Mouse (Mus musculus) embryonic facial prominence, embryonic 15.5 days (tissue): ENCODE measurements at regions not wholly inside any gene's neighbourhood (a gene's known extent, or its start where the extent isn't known, plus 50 kb on each side); places are given as distances from the start of the nearest gene placed in this dataset.

Source experiments
- ATAC-seq: fragments of 200-750 bp; cut with Nextera tagmentation; 2 replicates; pipeline ENCODE4 v1.8.0; 2017; ENCODE audit warnings: low read depth, moderate TSS enrichment; ENCODE audit not compliant: insufficient number of reproducible peaks, low FRiP score, low TSS enrichment
- H3K27ac ChIP-seq: fragments of 300-500 bp; sonication (generic); replicated peaks from 2 replicates; pipeline ENCODE4 v1.5.1; 2015; ENCODE audit warnings: mild to moderate bottlenecking, inconsistent platforms
- H3K27me3 ChIP-seq: fragments of 300-500 bp; sonication (generic); 2 replicates; pipeline ENCODE4 v1.6.1; 2015; ENCODE audit warnings: inconsistent platforms
- H3K36me3 ChIP-seq: fragments of 300-500 bp; sonication (generic); 2 replicates; pipeline ENCODE4 v1.6.1; 2015; ENCODE audit warnings: mild to moderate bottlenecking, inconsistent platforms
- H3K4me1 ChIP-seq: fragments of 300-500 bp; sonication (generic); 2 replicates; pipeline ENCODE4 v1.6.1; 2015; ENCODE audit warnings: inconsistent platforms
- H3K4me2 ChIP-seq: fragments of 300-500 bp; sonication (generic); replicated peaks from 2 replicates; pipeline ENCODE4 v1.6.1; 2015; ENCODE audit warnings: mild to moderate bottlenecking, inconsistent platforms
- H3K4me3 ChIP-seq: fragments of 300-500 bp; sonication (generic); replicated peaks from 2 replicates; pipeline ENCODE4 v1.5.1; 2015; ENCODE audit warnings: mild to moderate bottlenecking, inconsistent platforms
- H3K9ac ChIP-seq: fragments of 300-500 bp; sonication (generic); 2 replicates; pipeline ENCODE4 v1.6.1; 2015; ENCODE audit warnings: inconsistent platforms
- H3K9me3 ChIP-seq: fragments of 300-500 bp; sonication (generic); replicated peaks from 2 replicates; pipeline ENCODE4 v1.6.1; 2016; ENCODE audit warnings: inconsistent platforms
- WGBS: fragments of 180-500 bp; shearing (Covaris S2); methylation state at CpG from one replicate; pipeline ENCODE4 v1.1.7; 2015; 5-methylcytosine and 5-hydroxymethylcytosine counted together

- 0 out of 2 replicates have a peak, but pooled peaks cover 4% of the 10 kb centered on the region for H3K4me1 ChIP-seq
- H3K9ac ChIP-seq, result no peak overlapping the region
- no peak overlapping the region for H3K4me3 ChIP-seq
- no peak overlapping the region for H3K4me2 ChIP-seq
- no peaks in the 10 kb centered on the region for H3K36me3 ChIP-seq
- H3K27me3 ChIP-seq, result no peaks in the 10 kb centered on the region
- H3K9me3 ChIP-seq, result no peaks in the 10 kb centered on the region
- 43% methylated on average over 3 of the region's 3 CpGs for WGBS
- ATAC-seq, result no peak
- no peak overlapping the region for H3K27ac ChIP-seq
Observed at GRCm38 (mm10) chr10:23610046-23610445, 177.0 kb downstream of the Rps12 start.

DNA sequence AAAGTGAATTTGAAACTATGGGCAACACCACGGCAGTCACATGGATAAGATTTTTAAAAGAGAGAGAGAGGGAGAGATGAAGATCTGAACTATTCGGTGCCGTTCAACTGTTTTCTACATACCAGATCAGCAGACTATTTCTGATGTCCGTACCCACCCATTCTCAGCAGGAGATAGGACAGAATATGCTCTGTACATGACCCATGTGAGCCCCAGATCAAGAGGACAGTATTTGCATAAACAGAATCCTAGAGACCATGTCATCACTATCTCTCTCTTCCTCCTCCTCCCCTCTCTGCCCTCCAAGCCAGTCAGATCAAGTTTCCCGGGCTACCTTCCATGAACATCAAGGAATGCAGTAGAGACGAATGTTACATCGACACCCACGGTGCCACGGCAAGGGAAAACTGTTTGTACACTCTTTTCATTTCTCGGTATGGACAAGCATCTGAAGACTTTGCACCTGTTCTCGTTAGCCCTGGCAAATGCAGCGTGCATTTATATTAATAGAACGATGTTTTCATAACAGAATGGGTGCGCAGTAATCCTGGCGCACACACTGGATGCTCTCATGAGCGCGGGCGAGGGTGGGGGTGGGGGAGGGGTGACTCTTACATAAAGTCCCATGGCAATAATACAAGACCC, 177.7 kb downstream of the Rps12 start:
- Histone ChIP-seq H3K4me3 (no peak overlapping the region), H3K9me3 (no peaks in the 10 kb centered on the region), H3K4me2 (no peak overlapping the region), H3K9ac (no peak overlapping the region), H3K36me3 (no peaks in the 10 kb centered on the region), H3K27me3 (no peaks in the 10 kb centered on the region), H3K4me1 (0 out of 2 replicates have a peak, but pooled peaks cover 4% of the 10 kb centered on the region), H3K27ac (no peak overlapping the region; the same call in 1 of the 2 replicates)
- no peak; the same call in 1 of the 2 replicates for ATAC-seq
- 75% methylated on average over 18 of the region's 18 CpGs for WGBS

DNA sequence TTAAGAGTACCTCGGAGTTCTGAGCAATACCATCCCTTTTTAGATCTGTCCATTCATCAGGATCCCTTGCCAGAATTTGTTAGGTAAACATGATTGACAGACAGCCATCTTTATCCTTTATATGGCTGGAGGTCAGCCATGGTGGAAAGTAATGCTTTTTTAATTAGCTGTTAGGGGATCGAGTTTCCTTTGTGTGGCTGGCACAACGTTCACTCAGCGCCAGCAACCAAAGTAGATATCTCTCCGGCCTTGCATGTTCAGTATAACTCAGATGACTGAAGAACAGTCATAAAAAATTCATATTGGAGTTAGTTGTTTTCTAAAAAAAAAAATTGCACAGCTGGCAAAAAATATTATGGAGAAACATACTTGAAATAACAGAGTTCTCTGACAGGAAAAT, 186.4 kb downstream of the Rps12 start:
- peaks cover 8% of the 10 kb centered on the region; the same call in 1 of the 2 replicates for H3K4me1 ChIP-seq
- ATAC-seq, result no peak
- WGBS, result 11% methylated on average over 5 of the region's 5 CpGs
- H3K4me3 ChIP-seq, result no peak overlapping the region
- H3K27ac ChIP-seq, result no peak overlapping the region; the same call in 1 of the 2 replicates
- no peaks in the 10 kb centered on the region for H3K9me3 ChIP-seq
- no peaks in the 10 kb centered on the region for H3K36me3 ChIP-seq
- H3K27me3 ChIP-seq, result no peaks in the 10 kb centered on the region
- H3K9ac ChIP-seq, result no peak overlapping the region
- no peak overlapping the region for H3K4me2 ChIP-seq

DNA sequence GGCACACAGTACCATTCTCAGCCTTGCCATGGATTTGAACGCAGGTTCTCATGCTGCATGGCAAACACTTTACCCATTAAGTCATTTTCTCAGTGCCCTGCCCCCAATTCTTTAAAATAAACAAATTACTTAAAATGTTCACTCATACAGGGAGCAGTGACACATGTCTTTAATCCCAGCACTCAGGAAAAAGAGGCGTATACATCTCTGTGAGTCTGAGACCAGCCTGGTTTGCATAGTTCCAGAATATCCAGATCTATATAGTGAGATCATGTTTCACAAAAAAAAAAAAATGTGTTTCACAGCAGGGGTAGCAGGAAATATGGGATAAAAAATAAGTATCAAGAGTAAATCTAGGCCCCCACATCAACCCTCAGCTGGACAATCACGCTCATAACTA, 191.5 kb downstream of the Rps12 start:
- Histone ChIP-seq H3K36me3 (no peaks in the 10 kb centered on the region), H3K9me3 (no peaks in the 10 kb centered on the region), H3K9ac (no peak overlapping the region), H3K27me3 (no peaks in the 10 kb centered on the region), H3K4me1 (peaks cover 8% of the 10 kb centered on the region; the same call in 1 of the 2 replicates), H3K4me3 (no peak overlapping the region), H3K4me2 (no peak overlapping the region), H3K27ac (no peak overlapping the region)
- ATAC-seq, result no peak
- 37% methylated on average over 3 of the region's 3 CpGs for WGBS

DNA sequence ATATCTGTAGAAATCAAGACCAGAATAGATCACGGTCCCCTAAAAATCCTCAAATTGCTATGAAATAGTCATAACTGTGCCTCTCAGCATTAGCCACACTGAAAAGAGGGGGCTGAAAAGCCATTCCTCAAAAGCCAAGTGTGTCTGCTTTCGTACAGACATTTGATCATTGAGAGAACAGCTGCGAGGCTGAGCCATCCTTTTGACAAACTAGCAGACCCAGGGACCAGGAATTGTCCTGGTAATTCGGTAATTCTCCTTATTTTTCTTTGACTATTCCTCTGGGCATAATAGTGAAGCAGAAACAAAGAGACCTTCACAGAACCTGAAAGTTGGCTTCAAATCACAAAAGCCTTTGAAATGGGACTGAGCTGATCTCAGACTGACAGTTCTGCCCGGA, 206.8 kb downstream of the Rps12 start:
- 36% methylated on average over 5 of the region's 5 CpGs for whole genome bisulfite sequencing
- no peak overlapping the region for H3K9ac ChIP-seq
- no peaks in the 10 kb centered on the region for H3K9me3 ChIP-seq
- H3K27ac ChIP-seq, result no peak overlapping the region
- ATAC-seq, result no peak
- H3K4me1 ChIP-seq, result 0 out of 2 replicates have a peak, but pooled peaks cover 3% of the 10 kb centered on the region
- no peaks in the 10 kb centered on the region for H3K36me3 ChIP-seq
- H3K4me2 ChIP-seq, result no peak overlapping the region
- H3K27me3 ChIP-seq, result no peaks in the 10 kb centered on the region
- no peak overlapping the region for H3K4me3 ChIP-seq

- H3K36me3 ChIP-seq, result no peaks in the 10 kb centered on the region
- 71% methylated on average over 4 of the region's 4 CpGs for WGBS
Observed at GRCm38 (mm10) chr10:23571013-23571412, 216.1 kb downstream of the Rps12 start.

GRCm38 (mm10) chr10:23569386-23569785, 217.7 kb downstream of the Rps12 start:
- no peaks in the 10 kb centered on the region for H3K9me3 ChIP-seq
- H3K9ac ChIP-seq, result no peak overlapping the region
- no peak overlapping the region for H3K4me3 ChIP-seq
- no peak overlapping the region for H3K4me2 ChIP-seq
- H3K4me1 ChIP-seq, result no peaks in the 10 kb centered on the region
- no peak overlapping the region for H3K27ac ChIP-seq
- no peaks in the 10 kb centered on the region for H3K36me3 ChIP-seq
- H3K27me3 ChIP-seq, result no peaks in the 10 kb centered on the region
- no peak for ATAC-seq

More at GRCm38 (mm10) chr10:23571013-23571412, 216.1 kb downstream of the Rps12 start:
- H3K9me3 ChIP-seq, result no peaks in the 10 kb centered on the region
- H3K4me3 ChIP-seq, result no peak overlapping the region
- H3K9ac ChIP-seq, result no peak overlapping the region
- ATAC-seq, result no peak
- H3K4me2 ChIP-seq, result no peak overlapping the region
- H3K27me3 ChIP-seq, result no peaks in the 10 kb centered on the region
- H3K27ac ChIP-seq, result no peak overlapping the region
- H3K4me1 ChIP-seq, result no peaks in the 10 kb centered on the region

- H3K27me3 ChIP-seq, result no peaks in the 10 kb centered on the region
- H3K4me1 ChIP-seq, result no peaks in the 10 kb centered on the region
- H3K9ac ChIP-seq, result no peak overlapping the region
- H3K4me3 ChIP-seq, result no peak overlapping the region
- no peaks in the 10 kb centered on the region for H3K9me3 ChIP-seq
- ATAC-seq, result peak; percentile 47; the same call in 1 of the 2 replicates
- 42% methylated on average over 5 of the region's 5 CpGs for WGBS
- H3K27ac ChIP-seq, result no peak overlapping the region
- no peaks in the 10 kb centered on the region for H3K36me3 ChIP-seq
- H3K4me2 ChIP-seq, result no peak overlapping the region
Observed at GRCm38 (mm10) chr10:23562273-23562885, 211.8 kb upstream of the Eya4 start.

- Histone ChIP-seq H3K27ac (no peak overlapping the region), H3K9me3 (no peaks in the 10 kb centered on the region), H3K36me3 (no peaks in the 10 kb centered on the region), H3K4me2 (no peak overlapping the region), H3K4me1 (no peaks in the 10 kb centered on the region), H3K9ac (no peak overlapping the region), H3K4me3 (no peak overlapping the region), H3K27me3 (no peaks in the 10 kb centered on the region)
- no peak for ATAC-seq
Observed at GRCm38 (mm10) chr10:23559980-23560658, 209.5 kb upstream of the Eya4 start.

GRCm38 (mm10) chr10:23557828-23558227, 207.2 kb upstream of the Eya4 start:
- H3K9ac ChIP-seq, result no peak overlapping the region
- WGBS, result 47% methylated on average over 3 of the region's 3 CpGs
- no peak overlapping the region for H3K4me2 ChIP-seq
- no peaks in the 10 kb centered on the region for H3K27me3 ChIP-seq
- no peaks in the 10 kb centered on the region for H3K4me1 ChIP-seq
- no peaks in the 10 kb centered on the region for H3K36me3 ChIP-seq
- H3K4me3 ChIP-seq, result no peak overlapping the region
- no peaks in the 10 kb centered on the region for H3K9me3 ChIP-seq
- ATAC-seq, result no peak
- H3K27ac ChIP-seq, result no peak overlapping the region

DNA sequence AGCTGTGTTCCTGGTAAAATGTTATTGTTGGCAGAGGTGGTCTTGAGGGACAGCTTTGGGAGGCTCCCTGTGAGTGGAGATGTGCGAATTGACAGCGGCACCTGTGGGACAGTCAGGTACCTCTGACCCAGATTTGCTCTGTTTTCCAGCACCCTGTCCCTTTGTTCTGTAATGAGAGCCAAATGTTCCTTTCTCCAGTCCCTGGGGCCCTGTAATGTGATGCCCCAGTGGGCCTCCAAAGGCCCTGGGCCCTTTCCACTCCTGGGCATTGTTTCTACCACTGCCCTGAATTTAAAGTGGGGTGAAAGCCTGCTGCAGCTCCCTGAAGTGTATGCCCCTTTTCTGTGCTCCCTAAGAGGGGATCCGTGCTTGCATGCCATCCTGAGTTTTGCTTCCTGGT, 198.6 kb upstream of the Eya4 start:
- no peak overlapping the region for H3K9ac ChIP-seq
- H3K4me2 ChIP-seq, result no peak overlapping the region
- ATAC-seq, result peak; percentile 77; the same call in 1 of the 2 replicates
- H3K4me3 ChIP-seq, result no peak overlapping the region
- no peaks in the 10 kb centered on the region for H3K9me3 ChIP-seq
- no peaks in the 10 kb centered on the region for H3K36me3 ChIP-seq
- WGBS, result 25% methylated on average over 3 of the region's 3 CpGs
- H3K27ac ChIP-seq, result no peak overlapping the region
- H3K4me1 ChIP-seq, result peaks cover 11% of the 10 kb centered on the region
- H3K27me3 ChIP-seq, result no peaks in the 10 kb centered on the region
